Mouse (Mus musculus): ENCODE measurements around the gene Dpp8. TPM values are rescaled to one million over a fixed set of nuclear protein-coding genes. Genes with fewer than 3 reads are reported as not detected.
A peak's percentile ranks its signal among the peaks of the same experiment; 100 is the strongest.
"Not testable (repeated sequence)": the region's sequence is repeated elsewhere in the genome, so short reads cannot be mapped to it uniquely, and the experiment has no call there.

Gene Dpp8
- total RNA-seq (2021) = 10 to 100 TPM; 67.5 to 74.3 TPM
- long read RNA-seq, experiment 1, full-length matches to known transcripts = 20 of 30 reads
- long read RNA-seq, experiment 1, partial matches to known transcripts = 3 of 30 reads
- long read RNA-seq, experiment 1, other reads (novel, unspliced or antisense) = 7 of 30 reads
- long read RNA-seq, experiment 2, full-length matches to known transcripts = 22 of 32 reads
- long read RNA-seq, experiment 2, partial matches to known transcripts = 5 of 32 reads
- long read RNA-seq, experiment 2, other reads (novel, unspliced or antisense) = 5 of 32 reads

GRCm38 (mm10) chr9:65032269-65033108 is at the start of gene Dpp8:
Gene Dpp8, plus strand, starts transcription at chr9:65032414.
- intact Hi-C loops (cut with DNase I) = loop anchor here (5.0 kb wide), 1 partner anchor 160 kb away; no protein-coding TSS in a partner anchor

GRCm38 (mm10) chr9:64985037-64985794 is 47.0 kb upstream of the Dpp8 start:
- DNase-seq = no peak
- intact Hi-C loops (cut with DNase I) = no loop called here

More at GRCm38 (mm10) chr9:65032269-65033108, at the start of gene Dpp8:
- peak; percentile 93 to 97 for DNase-seq

DNA sequence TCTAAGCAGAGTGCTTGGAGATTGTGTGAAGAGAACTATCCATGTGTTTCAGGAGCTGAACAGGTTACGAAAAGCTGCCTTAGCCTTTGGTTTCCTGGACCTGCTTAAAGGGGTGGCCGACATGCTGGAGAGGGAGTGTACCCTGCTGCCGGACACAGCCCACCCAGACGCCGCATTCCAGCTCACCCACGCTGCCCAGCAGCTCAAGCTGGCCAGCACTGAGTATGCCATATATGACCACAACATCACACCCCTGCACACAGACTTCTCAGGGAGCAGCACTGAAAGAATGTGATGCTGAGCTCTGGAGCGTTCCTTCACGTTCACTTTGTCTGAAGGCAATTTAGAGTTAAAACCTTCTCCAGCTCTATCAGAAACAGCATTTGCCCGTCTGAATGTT is 46.4 kb upstream of the Dpp8 start:
- DNase-seq = no peak
- intact Hi-C loops (cut with DNase I) = no loop called here

- intact Hi-C loops (cut with DNase I) = no loop called here
- DNase-seq = no peak
Measured at GRCm38 (mm10) chr9:64987651-64988050, 44.6 kb upstream of the Dpp8 start.

GRCm38 (mm10) chr9:64988443-64988842 is 43.8 kb upstream of the Dpp8 start:
- DNase-seq = no peak
- intact Hi-C loops (cut with DNase I) = no loop called here

- DNase-seq = no peak
- intact Hi-C loops (cut with DNase I) = no loop called here
Measured at GRCm38 (mm10) chr9:64990291-64990690, 41.9 kb upstream of the Dpp8 start.

- intact Hi-C loops (cut with DNase I); DNase-seq: not testable (repeated sequence)
Measured at GRCm38 (mm10) chr9:64995464-64995863, 36.8 kb upstream of the Dpp8 start.

GRCm38 (mm10) chr9:65001481-65001880 is 30.7 kb upstream of the Dpp8 start:
- no peak for DNase-seq
- intact Hi-C loops (cut with DNase I) = no loop called here

- DNase-seq = no peak
- intact Hi-C loops (cut with DNase I) = loop anchor here (5.0 kb wide), 1 partner anchor 383 kb away; no protein-coding TSS in a partner anchor
Measured at GRCm38 (mm10) chr9:65005737-65006136, 26.5 kb upstream of the Dpp8 start.

GRCm38 (mm10) chr9:65010632-65011031 is 21.6 kb upstream of the Dpp8 start:
- DNase-seq = no peak
- intact Hi-C loops (cut with DNase I) = loop anchor here (5.0 kb wide), 1 partner anchor 112 kb away; no protein-coding TSS in a partner anchor

DNA sequence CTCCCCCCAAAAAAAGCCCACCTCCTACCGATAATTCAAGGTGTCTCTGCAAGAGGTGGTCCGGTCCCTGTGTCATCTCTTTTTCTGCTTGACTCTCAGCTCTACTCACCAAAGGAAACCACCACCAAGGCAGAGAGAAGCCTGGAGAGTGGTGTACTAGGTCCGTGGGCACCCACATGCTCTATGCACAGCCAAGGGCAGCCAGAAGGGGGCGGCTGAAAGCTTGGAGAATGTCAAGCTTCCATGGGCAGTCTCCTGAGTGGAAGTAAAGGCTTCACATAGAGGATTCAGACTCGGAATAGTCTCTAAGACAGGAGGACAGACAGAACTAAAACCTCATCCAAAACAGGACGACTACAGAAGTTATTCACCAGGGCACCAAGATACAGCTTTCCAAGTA is 20.9 kb upstream of the Dpp8 start:
- intact Hi-C loops (cut with DNase I) = loop anchor here (5.0 kb wide), 1 partner anchor 111 kb away; no protein-coding TSS in a partner anchor
- peak; percentile 29 to 42 for DNase-seq

GRCm38 (mm10) chr9:65015461-65016222 is 16.6 kb upstream of the Dpp8 start:
- intact Hi-C loops (cut with DNase I) = no loop called here
- DNase-seq = no peak

DNA sequence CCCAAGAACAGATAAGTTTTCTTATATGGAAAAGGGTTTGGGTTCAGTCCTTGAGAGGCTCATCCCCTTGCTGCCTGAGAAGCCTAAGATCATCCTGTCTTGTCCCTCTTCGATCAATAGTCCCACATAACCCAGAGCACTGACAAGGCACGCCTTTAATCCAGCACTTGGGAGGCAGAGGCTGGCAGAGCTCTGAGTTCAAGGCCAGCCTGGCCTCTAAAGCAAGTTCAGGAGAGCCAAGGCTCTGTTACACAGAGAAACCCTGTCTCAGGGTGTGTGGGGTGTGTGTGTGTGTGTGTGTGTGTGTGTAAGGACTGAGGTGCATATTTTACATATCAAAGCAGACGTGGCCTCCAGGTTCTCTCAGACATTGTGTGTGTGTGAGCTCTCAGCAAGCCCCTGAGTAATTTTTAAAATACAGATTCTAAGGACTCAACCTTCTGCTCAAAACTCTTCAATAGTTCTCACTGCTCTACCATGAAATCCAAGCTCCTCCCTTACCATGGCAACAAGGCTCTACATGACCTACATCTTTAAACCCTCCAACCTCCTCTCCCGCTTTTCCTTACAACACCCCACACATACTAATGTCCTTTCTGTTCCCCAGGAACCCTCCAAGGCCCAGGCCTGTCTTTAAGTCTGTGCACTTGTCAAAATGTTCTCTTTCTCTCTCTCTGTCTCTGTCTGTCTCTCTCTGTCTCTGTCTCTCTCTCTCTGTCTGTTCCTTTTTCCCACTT is 15.8 kb upstream of the Dpp8 start:
- intact Hi-C loops (cut with DNase I) = no loop called here
- DNase-seq = no peak

- intact Hi-C loops (cut with DNase I) = no loop called here
- DNase-seq = no peak
Measured at GRCm38 (mm10) chr9:65016978-65017827, 15.0 kb upstream of the Dpp8 start.

DNA sequence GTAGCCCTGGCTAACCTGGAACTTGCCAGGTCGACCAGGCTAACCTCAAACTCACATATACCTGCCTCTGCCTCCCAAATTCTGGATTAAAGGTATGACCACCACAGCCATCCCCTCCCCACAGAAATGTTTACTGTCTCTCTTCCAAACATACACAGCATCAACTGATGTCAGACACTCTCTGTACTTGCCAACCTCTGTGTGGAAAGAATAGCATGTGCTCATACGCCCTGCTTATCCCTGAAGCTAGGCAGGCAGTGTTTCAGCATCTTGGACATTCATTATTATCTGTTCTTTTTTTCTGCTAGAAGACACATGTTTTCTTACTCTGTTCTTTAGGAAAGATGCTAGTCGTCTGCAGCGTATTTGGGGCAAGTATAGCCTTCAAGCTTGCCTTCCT is 14.3 kb upstream of the Dpp8 start:
- no peak for DNase-seq
- intact Hi-C loops (cut with DNase I) = no loop called here

DNA sequence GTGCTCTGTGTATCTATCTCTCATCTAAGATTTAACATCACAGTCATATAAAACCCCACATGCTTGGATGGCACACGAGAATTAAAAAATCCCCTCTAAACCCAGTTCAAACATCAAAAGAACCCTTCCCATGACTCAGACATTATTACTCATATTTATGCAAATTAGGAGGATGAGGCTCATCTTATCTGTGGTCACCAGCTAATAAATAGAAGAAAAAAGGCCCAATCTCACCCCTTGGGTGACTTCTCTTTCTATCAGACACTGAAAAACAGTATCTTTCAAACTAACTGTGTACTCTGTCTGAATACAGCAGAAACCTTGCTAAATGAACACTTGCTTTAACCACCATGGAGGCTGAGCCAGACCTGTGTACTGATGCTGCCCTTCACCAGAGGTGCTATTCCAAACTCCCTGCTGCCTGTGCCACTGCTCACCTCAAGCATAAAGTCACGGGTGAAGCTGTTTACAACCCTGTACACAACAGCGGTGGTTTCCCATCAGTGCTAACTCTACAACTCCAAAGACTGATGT is 13.6 kb upstream of the Dpp8 start:
- intact Hi-C loops (cut with DNase I) = no loop called here
- no peak for DNase-seq

DNA sequence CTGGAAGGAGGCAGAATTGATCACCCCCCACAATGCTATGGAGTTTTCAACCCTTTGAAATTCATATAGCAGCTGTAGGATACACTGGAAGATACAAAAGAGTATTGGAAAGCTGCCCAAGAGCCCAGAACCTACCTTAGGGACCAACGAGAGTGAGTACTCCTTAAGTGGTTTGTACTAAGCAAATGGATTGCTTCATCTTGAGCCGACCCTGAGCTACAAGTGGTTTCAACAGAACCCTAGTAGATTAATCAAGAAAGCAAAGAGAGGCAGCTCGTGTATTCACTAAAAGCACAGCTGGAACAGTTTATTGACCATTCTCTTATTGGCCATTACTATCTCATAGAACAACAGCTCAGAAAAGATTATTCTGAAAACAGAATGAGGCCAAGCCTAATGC is 13.1 kb upstream of the Dpp8 start:
- DNase-seq = no peak
- intact Hi-C loops (cut with DNase I) = no loop called here

- no peak for DNase-seq
- intact Hi-C loops (cut with DNase I) = no loop called here
Measured at GRCm38 (mm10) chr9:65020128-65020527, 12.1 kb upstream of the Dpp8 start.

Data from heart, postnatal 14 days (tissue).